Mouse (Mus musculus): Measurements from ENCODE around the gene Nptx2. TPM values are rescaled to one million over a fixed set of nuclear protein-coding genes. Genes with fewer than 3 reads are reported as not detected.

The Nptx2 gene
- polyA plus RNA-seq (2012; ENCODE audit: low replicate concordance): 0.09 and 0.31 TPM in 2 replicates

GRCm38 (mm10) chr5:144545653-144546422 is at the start of gene Nptx2:
Gene Nptx2, plus strand, starts transcription at chr5:144545902.

Other genes starting within 250 kb of the Nptx2 start
- 0.04 and 0.06 TPM in 2 replicates for gene Baiap2l1, start 187.8 kb upstream of the Nptx2 start, polyA plus RNA-seq (2012; ENCODE audit: low replicate concordance)
- gene Tmem130, start 215.9 kb downstream of the Nptx2 start, polyA plus RNA-seq (2012; ENCODE audit: low replicate concordance): 0.03 TPM in 1 of 2 replicates, not detected in the other
- 52.7 and 79.6 TPM in 2 replicates for gene Trrap, start 221.8 kb downstream of the Nptx2 start, polyA plus RNA-seq (2012; ENCODE audit: low replicate concordance)

Measured in hematopoietic multipotent progenitor cell, adult 10-12 weeks (in vitro differentiated cells).